Mouse (Mus musculus) spleen, postnatal 10 days (tissue): ENCODE measurements at regions not wholly inside any gene's neighbourhood (a gene's known extent, or its start where the extent isn't known, plus 50 kb on each side); places are given as distances from the start of the nearest gene placed in this dataset.

ENCODE experiments used
- DNase-seq, 2 experiments: peaks; one replicate each; pipeline ENCODE4 v3.0.0; 2021 to 2022; ENCODE audit warnings: low spot score in 2 of 2

DNA sequence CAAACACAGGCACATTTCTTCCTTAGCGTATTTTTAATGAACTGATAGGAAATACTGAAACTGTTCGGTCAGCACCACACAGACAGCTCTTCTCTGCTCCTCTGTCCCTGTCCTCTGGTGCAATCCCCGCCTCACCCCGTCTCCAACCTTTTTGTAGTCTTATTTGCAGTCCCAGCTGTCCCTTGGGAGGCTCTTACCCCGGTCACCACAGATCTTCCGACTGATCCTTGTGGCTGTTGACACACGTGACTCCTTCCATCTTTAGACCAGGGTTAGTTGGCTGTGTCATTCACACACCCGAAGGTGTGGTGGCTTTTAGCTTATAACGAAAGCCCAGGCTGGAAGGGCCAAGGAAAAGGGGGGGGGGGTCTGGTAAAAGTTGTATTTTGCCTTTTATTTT lies 56.4 kb downstream of the Cyp26a1 start:
- no peak for DNase-seq

- DNase-seq = no peak
Observed at GRCm38 (mm10) chr19:37755372-37755771, 57.8 kb downstream of the Cyp26a1 start.

- DNase-seq = no peak
Observed at GRCm38 (mm10) chr19:37769376-37769775, 71.8 kb downstream of the Cyp26a1 start.

- DNase-seq = no peak
Observed at GRCm38 (mm10) chr19:37771956-37772355, 74.4 kb downstream of the Cyp26a1 start.

DNA sequence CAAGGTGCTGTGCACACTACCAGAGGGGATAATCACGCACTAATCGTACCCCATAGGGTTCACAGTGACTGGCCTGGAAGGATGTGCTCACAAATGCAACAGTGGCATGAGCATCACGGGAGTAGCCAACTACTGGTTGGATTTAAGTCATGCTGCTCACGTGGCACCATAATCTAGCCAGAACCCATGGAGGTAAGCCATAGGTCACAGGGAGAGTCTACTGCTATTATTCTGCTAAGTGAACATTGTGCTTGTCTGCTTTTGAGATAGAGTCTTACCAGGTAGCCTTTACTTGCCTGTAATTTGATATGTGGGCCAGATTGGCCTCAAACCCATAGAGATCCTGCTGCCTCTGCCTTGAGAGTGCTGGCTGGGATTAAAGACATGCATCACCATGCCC lies 77.0 kb downstream of the Cyp26a1 start:
- no peak for DNase-seq

DNA sequence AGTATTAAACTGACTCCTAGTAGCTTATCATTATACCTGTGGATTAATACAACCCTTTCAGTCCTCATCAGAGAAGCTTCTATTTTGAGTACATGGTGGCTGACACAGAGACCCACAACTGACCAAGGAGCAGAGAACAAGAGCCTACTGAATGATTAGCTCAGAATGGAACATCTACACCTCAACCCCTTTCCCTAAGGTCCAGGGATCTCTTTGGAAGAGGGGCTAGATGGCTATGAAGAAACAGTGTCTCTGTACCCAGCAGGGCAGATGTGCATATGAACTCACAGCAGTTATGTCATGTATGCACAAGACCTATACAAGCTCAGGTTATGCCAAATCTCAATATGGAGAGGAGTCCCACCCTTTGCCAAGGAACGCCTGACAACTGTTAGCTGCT lies 77.4 kb downstream of the Cyp26a1 start:
- DNase-seq = no peak

DNA sequence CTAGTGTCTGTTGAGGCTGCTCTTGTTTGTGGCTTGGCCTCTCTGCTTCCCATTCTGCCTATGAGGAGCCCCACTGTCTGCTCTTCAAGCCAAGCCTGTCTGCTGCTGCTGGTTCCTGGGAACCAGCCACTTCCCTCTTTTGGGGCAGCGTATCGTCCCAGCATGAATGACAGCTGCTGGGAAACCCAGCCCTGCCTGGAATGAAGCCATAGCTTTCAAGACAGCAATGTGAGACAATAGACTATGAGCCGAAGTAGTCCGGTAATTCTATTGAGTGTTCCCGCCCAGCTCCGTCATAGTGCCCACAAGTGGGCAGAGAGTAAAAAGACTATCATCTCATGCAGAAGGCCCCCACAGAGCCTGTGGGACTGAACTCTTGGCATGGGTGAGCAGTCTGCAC lies 80.4 kb downstream of the Cyp26a1 start:
- no peak for DNase-seq

- DNase-seq = no peak
Observed at GRCm38 (mm10) chr19:37778568-37778967, 81.0 kb downstream of the Cyp26a1 start.

DNA sequence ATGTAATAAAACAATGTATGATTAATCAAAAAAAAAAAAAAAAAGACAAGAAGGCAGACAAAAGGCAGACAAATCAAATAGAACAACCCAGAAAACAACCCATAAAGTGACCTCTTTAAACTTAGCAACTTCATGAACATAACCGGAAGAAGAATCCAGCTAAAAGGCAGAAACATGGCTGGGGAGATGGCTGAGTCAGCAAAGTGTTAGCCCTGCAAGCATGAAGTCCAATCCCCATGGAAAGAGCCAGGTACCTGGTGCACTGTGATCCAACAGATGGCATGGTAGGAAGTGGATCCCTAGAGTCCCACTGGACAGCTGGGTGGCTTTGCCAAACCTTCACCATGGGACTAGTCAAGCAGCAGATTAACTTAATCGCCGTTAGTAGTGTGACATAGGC lies 90.9 kb downstream of the Cyp26a1 start:
- DNase-seq = no peak

GRCm38 (mm10) chr19:37789576-37790180 lies 92.1 kb downstream of the Cyp26a1 start:
- no peak for DNase-seq

GRCm38 (mm10) chr19:37790281-37791073 lies 92.9 kb downstream of the Cyp26a1 start:
- no peak for DNase-seq

GRCm38 (mm10) chr19:37793176-37793575 lies 95.6 kb downstream of the Cyp26a1 start:
- no peak for DNase-seq

GRCm38 (mm10) chr19:37795552-37796343 lies 98.2 kb downstream of the Cyp26a1 start:
- no peak for DNase-seq

DNA sequence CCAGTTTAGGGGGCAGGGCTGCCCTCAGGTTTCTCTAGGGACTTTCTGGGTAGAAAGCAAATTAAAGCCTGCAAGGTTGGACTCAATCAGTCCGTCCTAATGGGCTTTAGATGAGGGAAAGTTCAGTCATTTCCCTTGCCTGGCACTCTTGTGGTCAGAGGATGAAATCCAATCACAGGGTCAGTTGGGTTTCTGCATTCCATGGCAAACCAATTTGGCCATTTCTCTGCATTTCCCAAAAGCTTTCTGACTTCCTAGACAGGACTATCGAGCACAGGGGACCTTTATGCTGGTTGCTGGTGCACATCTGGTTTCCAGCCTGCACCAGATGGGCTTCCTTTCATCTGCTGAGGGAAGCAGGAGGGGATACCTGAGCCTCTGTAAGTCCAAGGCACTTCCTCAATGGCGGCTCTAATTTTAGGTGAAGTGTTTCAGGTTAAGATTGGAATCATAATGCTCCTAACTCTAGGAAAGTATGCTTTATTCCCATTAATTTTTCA lies 102.6 kb downstream of the Cyp26a1 start:
- no peak for DNase-seq

GRCm38 (mm10) chr19:37809666-37810065 lies 112.1 kb downstream of the Cyp26a1 start:
- no peak for DNase-seq

DNA sequence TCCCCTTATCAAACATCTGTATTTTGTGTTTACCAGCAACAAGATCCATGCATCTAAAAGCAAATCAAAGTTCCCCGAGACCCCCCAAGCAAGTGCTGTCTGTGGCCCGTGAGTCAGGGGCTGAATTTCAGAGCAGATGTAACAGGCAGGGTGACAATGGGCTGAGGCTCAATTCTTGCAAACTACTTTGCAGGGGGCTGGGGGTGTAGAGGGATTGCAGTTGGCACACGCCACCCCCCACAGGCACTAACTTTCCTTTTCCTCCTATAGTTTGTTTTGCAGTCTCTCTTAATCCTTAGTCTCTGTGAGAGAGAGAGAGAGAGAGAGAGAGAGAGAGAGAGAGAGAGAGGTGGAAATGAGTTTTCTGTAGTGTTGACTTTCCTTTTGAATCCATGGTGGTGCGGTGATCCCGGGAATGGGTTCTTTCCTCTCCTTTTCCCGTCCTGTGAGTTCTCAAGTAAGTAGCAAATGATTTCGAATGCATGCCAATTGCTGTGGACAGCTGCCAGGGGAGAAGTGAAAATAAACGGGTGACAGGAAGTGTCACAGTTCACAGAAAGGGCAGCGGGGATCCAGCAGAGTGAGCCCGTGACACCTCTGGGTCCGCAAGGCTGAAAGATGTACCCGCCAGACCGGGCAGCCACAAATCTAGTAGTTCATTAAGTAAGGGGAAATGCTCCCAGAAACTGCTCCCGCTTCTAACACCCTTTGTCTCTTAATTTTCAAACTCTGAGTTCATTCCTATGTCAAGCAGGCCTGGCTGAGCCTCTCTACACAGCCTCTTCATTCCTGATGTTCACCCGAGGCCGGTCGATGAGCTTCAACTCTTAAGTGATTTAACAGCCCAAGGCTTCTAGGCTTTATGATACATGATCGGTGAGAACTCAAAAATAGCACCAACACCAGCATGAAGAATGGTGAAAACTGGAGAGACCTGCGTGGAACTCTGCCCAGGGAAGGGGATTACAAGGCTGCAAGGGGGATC lies 116.8 kb downstream of the Cyp26a1 start:
- peak in 1 of 2 experiments; percentile 58 for DNase-seq

DNA sequence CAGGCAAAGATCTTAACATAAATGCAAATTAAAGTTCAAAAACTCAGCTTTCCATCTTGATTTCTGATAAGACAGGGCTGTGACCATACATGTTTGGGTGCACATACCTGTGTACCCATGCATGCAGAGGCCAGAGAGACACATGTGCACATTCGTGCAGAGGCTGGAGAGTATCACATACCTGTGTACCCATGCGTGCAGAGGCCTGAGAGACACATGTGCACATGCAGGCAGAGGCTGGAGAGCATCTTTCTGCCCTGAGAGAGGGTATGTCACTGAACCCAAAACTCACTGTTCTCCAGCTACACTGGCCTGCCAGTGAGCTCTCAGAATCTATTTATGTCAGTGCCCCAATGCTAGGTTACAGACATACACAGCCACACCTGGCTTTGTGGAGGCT lies 118.0 kb downstream of the Cyp26a1 start:
- DNase-seq = no peak

GRCm38 (mm10) chr19:37821243-37821642 lies 123.6 kb downstream of the Cyp26a1 start:
- no peak for DNase-seq

DNA sequence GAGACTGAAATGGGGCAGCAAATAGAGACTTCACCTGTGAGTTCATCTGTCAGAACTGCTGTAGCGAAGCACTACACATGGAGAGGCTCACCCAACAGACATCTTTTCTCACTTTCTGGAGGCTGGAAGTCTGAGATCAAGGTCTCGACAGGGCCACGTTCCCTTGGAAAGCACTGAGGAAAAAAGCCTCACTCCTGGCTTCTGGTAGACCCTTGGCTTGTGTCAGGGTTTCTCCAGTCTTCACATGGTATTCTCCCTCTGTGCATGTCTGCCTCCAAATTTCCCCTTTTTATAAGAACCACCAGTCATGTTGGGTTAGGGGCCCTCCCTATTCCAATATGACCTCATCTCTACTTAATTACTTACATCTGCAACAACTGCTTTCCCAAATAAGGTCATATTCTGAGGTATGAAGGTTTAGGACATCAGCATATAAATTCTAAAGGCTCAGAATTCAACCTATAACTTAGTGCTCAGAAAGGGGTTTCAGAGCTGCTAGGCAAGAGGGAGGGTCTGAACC lies 124.1 kb downstream of the Cyp26a1 start:
- DNase-seq = no peak

GRCm38 (mm10) chr19:37824155-37824554 lies 126.6 kb downstream of the Cyp26a1 start:
- DNase-seq = no peak

GRCm38 (mm10) chr19:37831406-37831805 lies 133.8 kb downstream of the Cyp26a1 start:
- no peak for DNase-seq
